Mouse (Mus musculus) bone marrow macrophage, adult 2 months (primary cell): ENCODE measurements around the gene Slc35a5.

Experiments used
- CTCF ChIP-seq: IDR thresholded peaks from 2 replicates; pipeline ENCODE4 v1.5.1; 2012; ENCODE audit warnings: low read depth, mild to moderate bottlenecking, low read length, moderate library complexity
- POLR2A ChIP-seq: IDR thresholded peaks from 2 replicates; pipeline ENCODE4 v1.6.1; 2012; ENCODE audit warnings: mild to moderate bottlenecking, low read depth, low read length, borderline replicate concordance

GRCm38 (mm10) chr16:45158522-45159388, at the start of gene Slc35a5, which contains the start of gene Atg3:
- TF ChIP-seq POLR2A (no peak; the same call in none of the 2 replicates), CTCF (no peak)
